17 mouse cellular contexts compared by ENCODE assay signal in the genomic region with DNA sequence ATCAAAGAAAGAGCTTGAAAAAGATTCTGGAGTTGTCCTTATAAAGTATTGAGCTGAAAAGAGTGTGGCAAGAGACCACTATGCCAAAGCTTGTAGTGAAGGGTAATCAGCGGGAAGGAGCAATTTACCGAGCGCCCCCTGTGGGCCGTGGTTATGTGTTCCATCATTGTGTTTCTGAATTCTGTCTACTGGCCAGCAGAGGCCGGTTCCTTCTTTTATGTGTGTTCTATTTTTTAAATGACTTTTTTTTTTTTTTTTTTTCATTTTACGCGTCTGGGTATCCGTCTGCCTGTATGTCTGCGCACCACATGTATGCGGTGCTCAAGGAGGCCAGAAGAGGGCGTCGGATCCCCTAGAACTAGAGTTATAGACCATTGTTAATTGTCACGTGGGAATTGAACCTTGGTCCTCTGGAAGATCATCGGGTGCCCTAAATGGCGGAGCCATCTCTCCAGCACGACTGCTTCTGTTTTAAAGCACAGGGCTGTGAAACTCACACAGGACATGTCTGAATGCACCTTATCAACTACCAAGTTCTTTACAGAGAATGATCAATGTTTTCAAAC.
DNase-seq lines count a peak whose midpoint lies in the region; ATAC-seq and TF ChIP-seq lines count a peak whose summit lies in the region.
"Had no signal": no experiment of that assay in that cellular context is flagged by ENCODE, and none has a peak within 500 bp of the region (broad histone marks: within the 10 kb centered on the region; RNA-seq: fewer than 3 reads in every experiment).

No protein-coding gene starts in this region.

- H3K4me1 ChIP-seq in forebrain, postnatal 0 days (ENCODE audit: insufficient read depth) = no peaks in the 10 kb centered on the region
- H3K4me1 ChIP-seq in forebrain, embryonic 12.5 days = peaks cover 5% of the 10 kb centered on the region; the same call in 1 of the 2 replicates
- no peaks in the 10 kb centered on the region; a peak in 1 of 4 replicates for H3K4me1 ChIP-seq in CH12.LX (ENCODE audit: control insufficient read depth in 1 of 2, insufficient read depth in 2 of 2)
- H3K4me1 ChIP-seq: lung, embryonic 15.5 days had no signal

- 92% methylated on average over 16 of the region's 16 CpGs for WGBS in forebrain, postnatal 0 days
- WGBS in forebrain, embryonic 12.5 days = 93% methylated on average over 16 of the region's 16 CpGs

- TF ChIP-seq CTCF in forebrain, postnatal 0 days (IDR thresholded peaks at IDR 0.05; ENCODE audit: low read depth) = peak; percentile 27; the same call in 1 of the 2 replicates
- TF ChIP-seq CTCF in left cerebral cortex, adult 2 months (IDR thresholded peaks at IDR 0.05) = peak; percentile 19
- TF ChIP-seq CTCF in CH12.LX (conservative IDR thresholded peaks at IDR 0.05 in 1 of 2, IDR thresholded peaks at IDR 0.05 in 1 of 2; ENCODE audit: low read depth in 2 of 2, low read length in 2 of 2) = peak in 1 of 2 experiments; percentile 75; a peak in 2 of 4 replicates

- in situ Hi-C loops in CH12.LX (cut with MboI; ENCODE audit: low pct_ligation_motif_present, low pct_unique_long_range_greater_than_20kb, low sequenced_read_pairs) = loop anchor here (25.0 kb wide), 1 partner anchor 193 kb away; no protein-coding TSS in a partner anchor

- no peaks in the 10 kb centered on the region for H3K27me3 ChIP-seq in forebrain, postnatal 0 days (ENCODE audit: insufficient read depth, low read length)
- 0 out of 2 replicates have a peak, but pooled peaks cover 5% of the 10 kb centered on the region for H3K27me3 ChIP-seq in forebrain, embryonic 12.5 days
- H3K27me3 ChIP-seq in CH12.LX (replicated peaks) = peaks cover 6% of the 10 kb centered on the region
- H3K27me3 ChIP-seq: neural tube, embryonic 15.5 days had no signal

- no peak overlapping the region for H3K4me3 ChIP-seq in forebrain, postnatal 0 days (ENCODE audit: low read depth, low read length)
- H3K4me3 ChIP-seq in forebrain, embryonic 12.5 days (replicated peaks) = no peak overlapping the region
- H3K4me3 ChIP-seq in left cerebral cortex, adult 2 months = no peak overlapping the region
- no peak overlapping the region for H3K4me3 ChIP-seq in CH12.LX (replicated peaks in 1 of 3; ENCODE audit: low read depth in 2 of 3, low read length in 2 of 3, poor library complexity in 1 of 3)
- H3K4me3 ChIP-seq: embryonic facial prominence, embryonic 10.5 days; erythroblast, embryonic 14.5 days; lung, embryonic 15.5 days; megakaryocyte, embryonic 14.5 days; neural tube, embryonic 15.5 days had no signal

- dilution Hi-C loops in CH12.LX (cut with MboI; ENCODE audit: extremely low pct_ligation_motif_present, extremely low pct_unique_long_range_greater_than_20kb, low sequenced_read_pairs) = no loop called here

- no peak for TF ChIP-seq EP300 in CH12.LX (IDR thresholded peaks at IDR 0.05; ENCODE audit: low read length)

- no peak overlapping the region for H3K9ac ChIP-seq in forebrain, postnatal 0 days
- H3K9ac ChIP-seq in forebrain, embryonic 12.5 days = no peak overlapping the region
- no peak overlapping the region for H3K9ac ChIP-seq in CH12.LX (ENCODE audit: insufficient read depth, low read depth)
- H3K9ac ChIP-seq: lung, embryonic 15.5 days; neural tube, embryonic 15.5 days had no signal

- intact Hi-C loops in left cerebral cortex, adult 2 months (cut with DNase I) = loop anchor here (5.0 to 10.0 kb wide), 3 partner anchors 133 to 1046 kb away; no protein-coding TSS in a partner anchor
- intact Hi-C loops in left cerebral cortex, postnatal 36 days (cut with DNase I) = loop anchor here (5.0 kb wide), 1 partner anchor 308 kb away; no protein-coding TSS in a partner anchor

- H3K4me2 ChIP-seq in forebrain, postnatal 0 days (ENCODE audit: low read depth) = no peak overlapping the region
- H3K4me2 ChIP-seq in forebrain, embryonic 12.5 days = no peak overlapping the region
- no peak overlapping the region for H3K4me2 ChIP-seq in CH12.LX (ENCODE audit: insufficient read depth, low read depth, poor library complexity, severe bottlenecking)
- H3K4me2 ChIP-seq: lung, embryonic 15.5 days; neural tube, embryonic 15.5 days had no signal

- no peaks in the 10 kb centered on the region for H3K9me3 ChIP-seq in forebrain, postnatal 0 days (ENCODE audit: low read length)
- H3K9me3 ChIP-seq in forebrain, embryonic 12.5 days = no peaks in the 10 kb centered on the region
- H3K9me3 ChIP-seq in CH12.LX (replicated peaks; ENCODE audit: low read length) = no peaks in the 10 kb centered on the region
- H3K9me3 ChIP-seq: embryonic facial prominence, embryonic 10.5 days; lung, embryonic 15.5 days; megakaryocyte, embryonic 14.5 days; neural tube, embryonic 15.5 days had no signal

- no peak for TF ChIP-seq POLR2A in CH12.LX (IDR thresholded peaks at IDR 0.05; ENCODE audit: low read depth, low read length)

- H3K36me3 ChIP-seq in forebrain, postnatal 0 days (ENCODE audit: insufficient read depth) = no peaks in the 10 kb centered on the region
- no peaks in the 10 kb centered on the region for H3K36me3 ChIP-seq in forebrain, embryonic 12.5 days (replicated peaks)
- H3K36me3 ChIP-seq in CH12.LX (replicated peaks in 1 of 2; ENCODE audit: control insufficient read depth in 1 of 2, insufficient read depth in 1 of 2, low read length in 1 of 2) = no peaks in the 10 kb centered on the region
- H3K36me3 ChIP-seq: embryonic facial prominence, embryonic 10.5 days; lung, embryonic 15.5 days; neural tube, embryonic 15.5 days had no signal

- H3K27ac ChIP-seq in forebrain, postnatal 0 days (ENCODE audit: low read depth, low read length) = no peak overlapping the region
- no peak overlapping the region for H3K27ac ChIP-seq in forebrain, embryonic 12.5 days
- no peak overlapping the region for H3K27ac ChIP-seq in left cerebral cortex, adult 2 months
- H3K27ac ChIP-seq in CH12.LX (ENCODE audit: insufficient read depth, low read depth) = no peak overlapping the region
- H3K27ac ChIP-seq: embryonic facial prominence, embryonic 10.5 days; lung, embryonic 15.5 days; neural tube, embryonic 15.5 days had no signal

- no peak for ATAC-seq in forebrain, postnatal 0 days
- no peak for ATAC-seq in forebrain, embryonic 12.5 days (ENCODE audit: low FRiP score)
- ATAC-seq: inflammation-experienced regulatory T-cells, adult 6 months had no signal

- no peak for DNase-seq in forebrain, postnatal 0 days
- no peak for DNase-seq in left cerebral cortex, adult 2 months (ENCODE audit: extremely low spot score in 1 of 2, low spot score in 2 of 2)
- DNase-seq in left cerebral cortex, postnatal 36 days (ENCODE audit: low spot score in 2 of 2) = no peak
- DNase-seq in CH12.LX (ENCODE audit: extremely low read depth) (no peak), R1 (ENCODE audit: low read depth, low spot score) (peak; percentile 53)
- DNase-seq in gastrocnemius, adult 8-10 months (ENCODE audit: low spot score in 2 of 2) = no peak
- DNase-seq in kidney, adult 8-10 months = no peak
- DNase-seq: adrenal gland, adult 8-10 months; heart, postnatal 10 days; right cerebral cortex, postnatal 4 days had no signal

- peak; percentile 22 for TF ChIP-seq RAD21 in CH12.LX (IDR thresholded peaks at IDR 0.05; ENCODE audit: low read depth, low read length)

- no peaks in the 10 kb centered on the region for H3K79me2 ChIP-seq in CH12.LX (replicated peaks; ENCODE audit: control insufficient read depth, extremely low read depth, insufficient read depth, poor library complexity, severe bottlenecking)

TF ChIP-seq in CH12.LX, 34 proteins besides CTCF, POLR2A, EP300 and RAD21:
- TF ChIP-seq NELFE (IDR thresholded peaks at IDR 0.05; ENCODE audit: low read depth, low read length) = no peak
- peak; percentile 36; the same call in 1 of the 2 replicates for TF ChIP-seq SMC3 (IDR thresholded peaks at IDR 0.05; ENCODE audit: low read depth, low read length)
